Mouse (Mus musculus) kidney, adult 11 months (tissue): ENCODE measurements around the gene Nnat.
"Not testable (repeated sequence)": the region's sequence is repeated elsewhere in the genome, so short reads cannot be mapped to it uniquely, and the experiment has no call there.

ENCODE experiments used
- DNase-seq: peaks from one replicate; pipeline ENCODE4 v3.0.0; 2022

Gene Nnat

DNA sequence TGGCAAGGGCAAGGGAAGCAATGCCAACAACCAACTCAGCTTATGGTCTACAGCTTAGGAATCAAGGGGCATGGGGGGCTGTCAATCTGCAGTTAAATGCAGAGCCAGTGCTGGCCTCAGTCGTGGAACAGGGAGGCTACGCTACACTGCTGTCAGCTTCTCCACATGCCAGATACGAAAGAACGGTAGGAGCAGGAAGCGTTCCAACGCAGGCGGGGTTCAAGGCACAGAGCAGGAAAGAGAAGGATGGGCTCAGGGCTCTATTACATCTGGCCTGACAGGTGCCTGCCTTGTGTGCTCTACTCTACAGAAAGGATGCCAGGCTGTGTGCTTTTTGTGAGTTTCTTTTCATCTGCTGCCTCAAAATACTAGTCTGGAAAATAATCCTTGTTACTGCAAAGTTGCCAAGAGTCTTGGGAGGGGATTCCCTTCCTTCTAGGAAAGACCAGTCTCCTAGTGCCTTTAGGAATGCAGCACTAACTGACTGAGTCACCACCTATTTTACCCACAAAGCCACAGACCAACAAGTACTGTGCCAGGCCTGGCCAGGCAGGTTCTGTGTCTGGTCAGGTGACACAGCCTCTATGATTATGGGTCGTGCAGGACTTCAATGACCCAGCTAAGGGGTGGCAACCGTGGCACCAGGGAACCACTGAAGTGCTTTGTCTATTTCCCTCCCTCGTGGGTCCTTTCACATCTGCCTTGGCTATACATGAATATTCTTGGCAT, 7.6 kb upstream of the Nnat start:
- DNase-seq = peak; percentile 53

DNA sequence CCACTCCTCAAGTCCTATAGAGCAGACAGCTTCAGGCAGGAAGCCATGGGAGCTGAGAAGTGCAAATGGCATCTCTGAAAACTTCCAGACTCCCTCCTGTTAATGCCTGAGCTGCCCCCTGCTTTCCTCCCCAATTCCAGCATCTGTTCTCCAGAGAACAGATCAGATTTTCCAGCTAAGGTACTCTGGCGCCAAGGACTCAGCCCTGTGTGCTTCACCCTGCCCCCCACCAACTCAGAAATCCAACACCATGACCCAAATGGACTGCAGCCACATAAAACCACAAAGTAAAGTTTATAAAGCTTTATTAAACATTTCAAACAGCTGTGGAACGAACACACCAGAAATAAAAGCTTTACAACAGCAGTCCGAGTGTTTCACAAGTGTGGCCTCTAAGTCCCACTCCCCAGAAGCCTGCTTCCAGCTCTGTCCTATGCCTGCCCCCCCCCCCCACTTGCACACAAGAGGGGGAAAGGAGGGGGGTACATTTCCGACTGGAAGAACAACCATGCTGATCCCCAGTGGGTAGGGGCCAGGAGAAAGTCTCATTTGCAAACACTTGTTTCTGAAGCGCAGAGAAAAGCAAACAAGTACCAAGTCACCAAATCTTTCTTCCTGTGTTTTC, 3.7 kb upstream of the Nnat start:
- no peak for DNase-seq

DNA sequence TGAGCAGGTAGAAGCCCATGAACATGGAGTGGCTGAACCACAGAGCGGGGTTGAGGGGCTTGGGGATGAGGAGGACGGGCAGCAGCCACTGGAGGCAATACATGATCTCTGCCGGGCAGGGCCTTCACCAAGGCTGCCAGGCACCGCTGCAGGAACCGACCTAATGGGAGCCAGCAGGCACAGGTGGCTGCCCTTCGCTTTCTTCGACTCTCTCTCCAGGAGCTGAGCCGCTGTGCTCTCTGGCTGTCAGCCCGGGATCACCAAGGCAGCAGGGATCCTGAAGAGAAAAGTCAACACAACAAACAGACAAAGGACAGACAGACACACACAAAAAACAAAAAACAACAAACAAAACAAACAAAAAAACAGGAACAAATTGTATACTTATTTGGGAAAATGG, 1.8 kb upstream of the Nnat start:
- no peak for DNase-seq

DNA sequence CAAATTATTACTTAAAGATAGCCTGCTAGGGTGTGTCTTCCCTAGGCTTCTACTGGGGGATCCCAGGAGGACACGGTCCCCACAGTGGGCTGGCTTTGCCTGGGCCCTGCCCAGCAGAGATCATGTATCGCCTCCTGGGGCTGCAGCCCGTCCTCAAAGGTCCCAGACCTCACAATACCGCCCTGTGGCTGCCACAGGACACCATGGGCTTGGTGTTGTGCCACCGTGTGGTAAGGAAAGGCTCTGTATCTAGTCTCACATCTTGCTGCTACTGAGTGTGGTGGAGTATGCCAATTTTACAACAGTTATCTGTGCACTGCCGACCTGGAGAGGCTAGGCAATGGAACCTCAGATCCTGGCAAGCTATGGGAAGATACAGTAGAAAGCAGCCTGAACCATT, 1.4 kb upstream of the Nnat start:
- DNase-seq = no peak

DNA sequence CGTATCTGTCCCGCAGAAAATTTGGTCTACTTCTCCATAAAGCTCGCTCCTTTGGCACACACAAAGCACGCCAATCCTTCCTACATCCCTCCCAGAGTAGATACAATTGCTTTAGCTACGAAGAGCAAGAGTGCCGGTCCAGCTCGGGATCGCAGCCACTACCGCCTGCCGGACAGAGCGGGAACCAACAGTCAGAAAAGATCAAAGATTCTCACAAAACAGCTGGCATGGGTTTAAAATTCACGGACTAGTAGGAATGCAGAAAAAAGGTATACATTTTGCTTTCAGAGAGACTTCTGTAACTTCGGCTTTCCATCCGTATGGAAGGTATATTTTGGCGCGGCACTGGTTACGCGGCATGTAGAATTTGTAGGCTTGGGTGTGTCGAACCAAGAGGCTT, 438 bp upstream of the Nnat start:
- DNase-seq = no peak

DNA sequence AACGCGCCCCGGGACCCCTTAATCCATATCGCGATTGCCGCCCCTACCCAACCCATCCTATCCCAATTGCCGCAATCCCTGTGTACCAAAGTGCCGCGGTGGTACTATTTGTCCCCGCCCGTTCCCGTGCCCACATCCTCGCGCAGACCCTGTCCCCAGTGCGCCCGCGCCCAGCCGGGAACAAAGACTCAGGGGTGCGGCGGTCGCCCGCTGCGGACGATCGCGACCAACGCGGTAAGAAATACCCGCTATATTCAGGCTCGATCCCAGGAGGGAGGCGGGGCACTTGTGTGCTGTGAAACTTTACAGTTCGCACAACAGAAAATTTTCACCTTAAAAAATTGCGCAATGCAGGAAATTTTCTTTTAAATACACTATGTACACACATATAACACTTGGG, 424 bp downstream of the Nnat start:
- DNase-seq = no peak

DNA sequence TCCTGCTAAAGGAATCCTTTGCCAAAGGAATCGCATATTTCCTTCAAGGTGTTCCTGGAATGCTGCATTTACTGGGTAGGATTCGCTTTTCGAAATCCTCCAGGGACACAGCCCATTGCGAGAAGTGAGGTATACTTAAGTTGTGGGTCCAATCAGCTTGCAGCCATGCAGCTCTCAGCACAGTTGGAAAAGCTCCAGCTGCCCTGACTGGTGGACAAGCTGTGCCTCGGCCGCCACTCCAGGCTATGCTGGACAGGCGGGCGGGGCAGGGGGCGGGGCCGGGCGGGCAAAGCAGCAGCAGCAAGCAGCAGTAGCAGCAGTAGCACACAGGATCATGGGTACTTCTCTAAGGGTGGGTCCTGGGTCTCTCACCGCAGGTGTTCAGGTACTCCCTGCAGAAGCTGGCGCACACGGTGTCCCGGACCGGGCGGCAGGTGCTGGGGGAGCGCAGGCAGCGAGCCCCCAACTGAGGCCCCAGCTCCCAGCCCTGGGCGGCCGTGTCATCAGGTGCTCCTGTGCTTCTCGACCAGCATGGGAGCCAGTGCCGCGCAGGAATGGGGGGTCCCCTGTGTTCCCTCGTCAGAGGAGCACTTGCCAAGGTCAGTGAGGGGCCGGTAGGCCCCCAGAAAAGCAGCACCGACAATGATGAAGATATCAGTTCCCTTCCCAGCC, 1.4 kb downstream of the Nnat start:
- DNase-seq = peak; percentile 90

DNA sequence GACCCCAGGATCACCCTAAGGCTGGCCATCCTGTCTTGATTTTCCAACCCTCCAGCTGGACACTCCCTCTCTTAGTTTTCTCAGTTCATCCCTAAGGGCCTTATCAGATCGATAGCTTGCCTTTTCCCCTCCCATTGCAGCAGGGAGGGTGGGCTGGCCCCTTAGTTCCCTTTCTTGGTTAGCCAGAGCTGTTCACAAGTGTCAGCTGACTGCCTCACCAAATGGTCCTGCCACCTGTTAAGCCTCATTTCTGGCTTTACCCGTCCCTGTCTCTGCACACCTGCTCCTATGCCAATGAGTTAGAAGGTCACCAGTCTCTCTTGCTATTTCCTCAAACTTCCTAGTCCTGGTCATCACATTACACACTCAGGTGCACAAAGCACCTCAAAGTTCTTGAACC, 3.2 kb downstream of the Nnat start:
- DNase-seq = no peak

DNA sequence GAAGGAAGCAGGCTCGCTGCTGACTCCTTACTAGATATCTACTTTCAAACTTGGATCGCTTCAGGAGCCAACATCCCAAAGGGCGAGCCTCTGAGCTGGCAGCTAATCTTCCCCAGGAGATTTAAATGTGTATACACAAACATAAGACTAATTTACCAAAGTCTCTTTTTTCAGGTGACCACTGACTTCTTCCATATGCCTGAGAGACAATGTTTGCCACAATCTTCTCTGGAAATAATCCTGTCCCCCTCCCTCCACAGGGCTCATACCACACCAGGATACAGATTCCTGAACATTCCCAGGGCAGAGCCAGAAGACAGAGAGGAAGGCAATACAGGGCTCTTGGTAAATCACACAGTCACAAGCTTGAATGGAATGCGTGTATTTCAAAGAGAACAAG, 4.8 kb downstream of the Nnat start:
- no peak for DNase-seq

DNA sequence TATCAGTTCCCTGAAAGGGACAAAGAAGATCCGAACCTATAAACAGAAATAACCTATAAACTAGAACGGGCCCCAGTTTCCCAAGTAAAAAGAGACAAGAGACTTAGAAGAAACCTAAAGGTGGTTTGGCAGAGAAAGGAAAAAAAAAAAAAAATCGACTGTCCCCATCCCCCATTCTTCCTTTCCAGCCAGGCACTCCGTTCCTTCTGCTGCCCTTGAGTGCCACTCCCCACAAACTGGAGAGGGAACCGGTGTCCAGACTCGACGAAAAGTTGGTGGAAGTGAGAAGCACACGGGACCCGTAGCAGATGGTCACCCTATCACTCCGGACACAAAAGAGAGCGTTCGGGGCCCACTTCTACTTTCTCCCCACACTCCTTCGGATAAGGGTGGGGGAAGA, 5.6 kb downstream of the Nnat start:
- DNase-seq = no peak

DNA sequence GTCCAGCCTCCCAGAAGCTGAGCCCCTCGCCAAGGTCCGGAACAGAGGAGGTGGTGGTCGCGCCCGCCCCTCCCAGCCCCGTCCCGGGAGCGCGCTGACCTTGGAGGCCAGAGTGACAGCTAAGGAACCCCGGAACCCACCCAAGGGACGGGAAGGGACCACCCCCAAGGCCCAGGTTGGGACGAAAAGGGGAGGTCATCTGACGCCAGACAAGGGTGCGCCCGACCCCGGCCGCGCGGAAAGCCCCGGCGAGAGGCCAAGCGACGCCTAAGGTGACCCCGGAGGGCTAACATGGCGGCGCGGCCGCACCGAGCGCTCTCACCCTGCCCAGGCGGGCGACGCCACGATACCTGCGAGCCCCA, 6.0 kb downstream of the Nnat start:
- DNase-seq = no peak

DNA sequence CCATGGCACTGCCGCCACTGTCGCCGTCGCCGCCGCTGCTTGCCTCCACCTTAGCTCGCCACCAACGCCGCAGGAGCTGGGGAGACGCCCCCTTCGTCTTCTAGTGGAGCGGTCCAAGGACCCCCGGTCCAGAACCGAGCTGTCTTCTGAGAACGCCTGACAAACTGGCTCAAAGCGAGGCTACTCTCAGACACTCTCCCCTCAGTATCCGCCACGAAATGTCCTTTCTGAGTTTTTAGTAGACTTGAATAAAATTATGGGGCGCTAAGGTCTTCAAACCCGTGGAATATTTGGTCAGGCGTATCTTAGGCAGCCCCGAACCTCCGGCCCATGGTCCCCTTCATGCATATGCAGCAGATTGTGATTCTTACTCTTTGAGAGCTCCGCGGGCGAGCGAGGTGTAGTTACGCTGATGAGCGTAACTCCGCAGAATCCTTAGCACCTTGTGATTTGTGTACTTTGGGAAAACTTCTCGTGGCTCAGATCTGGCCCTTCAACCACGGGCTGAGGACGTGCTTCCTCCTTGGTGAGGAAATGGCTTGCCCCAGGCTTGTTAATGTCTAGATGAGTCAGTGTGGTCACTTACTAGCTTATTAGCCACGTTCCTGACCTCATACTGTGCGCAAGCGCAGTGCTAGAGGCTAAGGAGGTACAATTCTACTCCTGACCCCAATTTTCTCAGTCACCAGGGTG, 6.5 kb downstream of the Nnat start:
- DNase-seq = peak; percentile 92

DNA sequence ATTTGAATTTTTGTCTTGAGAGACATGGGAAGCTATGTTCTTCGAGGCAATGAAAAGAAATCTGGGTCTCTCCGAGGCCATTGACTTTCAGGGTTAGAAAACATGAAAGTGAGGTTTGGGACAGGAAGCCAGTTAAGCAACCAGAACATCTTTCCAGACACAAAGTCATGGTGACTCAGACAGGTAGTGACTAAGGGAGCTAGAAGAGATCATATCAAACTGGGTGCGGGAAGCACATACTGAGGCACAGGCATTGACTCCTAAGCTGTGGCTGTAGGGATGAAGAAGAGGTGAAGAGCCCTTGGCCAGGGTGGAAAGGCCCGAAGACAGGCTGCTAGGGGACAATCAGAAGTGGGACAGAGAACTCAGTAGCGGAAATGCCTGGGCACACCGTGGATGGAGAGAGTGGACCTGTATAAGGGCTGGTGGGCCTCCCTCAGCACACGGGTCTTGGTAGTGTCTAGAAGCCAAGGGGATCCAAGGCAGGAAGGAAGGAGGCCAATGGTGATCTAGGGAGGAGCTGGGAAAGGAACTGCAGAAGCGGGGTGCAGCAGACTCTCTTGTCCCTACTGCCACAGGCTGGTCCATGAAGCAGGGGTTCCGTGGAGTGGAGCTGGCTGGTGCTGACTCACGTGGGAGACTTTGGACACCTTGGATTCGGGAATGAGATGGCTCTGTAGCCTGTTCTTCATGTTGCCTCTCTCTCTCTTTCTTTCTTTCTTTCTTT, 7.5 kb downstream of the Nnat start:
- no peak for DNase-seq

DNA sequence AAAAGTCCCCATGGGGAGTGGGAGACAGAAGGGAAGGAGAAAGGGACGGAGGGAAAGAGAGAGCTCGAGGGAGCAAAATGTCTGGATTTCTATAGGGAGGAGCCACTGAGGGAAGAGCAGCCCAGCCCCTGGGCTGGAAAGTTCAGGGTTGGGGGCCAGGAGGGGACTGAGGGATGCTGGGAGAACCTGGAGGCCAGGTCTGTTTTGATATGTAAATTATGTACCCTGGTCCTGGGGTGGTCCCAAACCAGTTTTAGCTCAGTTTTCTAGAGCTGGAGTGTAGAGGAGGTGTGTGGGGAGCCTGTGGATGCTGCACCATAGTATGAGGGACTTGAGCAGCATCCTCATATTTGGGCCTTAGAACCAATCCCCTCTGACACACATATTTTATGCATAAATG, 9.0 kb downstream of the Nnat start:
- no peak for DNase-seq

DNA sequence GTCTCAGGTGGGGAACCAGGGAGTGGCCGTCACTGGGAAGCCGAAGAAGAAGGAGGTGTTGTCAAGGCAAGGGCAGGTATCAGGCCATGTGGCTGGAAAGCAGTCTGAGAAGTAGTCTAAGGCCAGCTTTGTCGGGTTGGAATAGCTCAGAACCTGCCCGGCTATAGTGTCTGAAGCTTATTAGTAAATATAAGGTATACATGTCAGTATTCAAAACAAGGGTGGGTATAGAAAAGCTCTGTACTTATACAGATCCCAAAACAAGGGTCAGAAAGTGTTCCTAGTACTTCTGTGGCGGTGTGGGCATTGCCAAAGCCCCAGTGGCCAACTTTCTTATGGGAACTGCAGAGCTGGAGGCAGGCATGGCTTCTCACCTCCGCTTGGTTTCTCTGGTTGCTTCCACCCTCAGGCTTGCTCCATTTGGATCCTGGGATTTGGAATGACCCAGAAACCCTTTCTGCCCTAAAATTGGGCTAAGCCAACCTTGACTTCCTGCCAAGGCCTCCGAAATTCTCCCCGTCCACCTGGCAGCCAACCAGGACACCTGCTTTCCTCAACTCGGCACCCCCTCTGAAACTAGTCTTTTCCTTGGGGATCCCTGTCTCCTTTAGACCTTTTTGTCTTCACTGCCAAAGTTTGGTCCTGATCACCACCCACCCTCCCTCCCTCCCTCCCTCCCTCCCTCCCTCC, 10.1 kb downstream of the Nnat start:
- DNase-seq = no peak

DNA sequence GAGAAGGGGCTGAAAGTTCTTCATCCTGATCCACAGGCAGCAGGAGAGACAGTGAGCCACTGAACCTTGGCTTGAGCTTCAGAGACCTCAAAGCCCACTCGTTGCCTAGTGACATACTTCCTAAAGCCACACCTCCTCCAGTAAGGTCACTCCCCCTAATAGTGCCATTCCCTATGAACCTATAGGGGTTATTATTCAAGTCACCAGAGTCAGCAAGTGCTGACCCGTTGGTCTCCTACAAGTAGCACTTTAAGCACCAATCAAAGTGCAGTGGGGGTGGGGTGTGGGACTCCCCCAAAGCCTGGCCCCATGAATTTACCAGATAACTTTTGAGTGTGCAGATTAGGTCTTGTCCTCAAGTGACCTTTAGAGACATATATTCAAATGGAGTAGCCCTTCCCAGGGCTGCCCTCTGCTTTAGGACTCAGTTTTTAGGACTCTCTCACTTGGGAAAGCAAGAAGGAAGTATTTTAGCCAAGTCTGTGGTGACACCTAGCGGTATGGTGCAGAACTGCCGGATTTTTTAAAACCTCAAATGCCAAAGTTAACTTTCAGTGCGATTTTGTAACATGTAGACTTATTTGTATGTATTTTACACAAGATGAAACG, 11.4 kb downstream of the Nnat start, which contains the start of gene Blcap:
TSS of gene Blcap (minus strand) at position 51 of the 609 bp plus-strand sequence.
- DNase-seq = no peak

DNA sequence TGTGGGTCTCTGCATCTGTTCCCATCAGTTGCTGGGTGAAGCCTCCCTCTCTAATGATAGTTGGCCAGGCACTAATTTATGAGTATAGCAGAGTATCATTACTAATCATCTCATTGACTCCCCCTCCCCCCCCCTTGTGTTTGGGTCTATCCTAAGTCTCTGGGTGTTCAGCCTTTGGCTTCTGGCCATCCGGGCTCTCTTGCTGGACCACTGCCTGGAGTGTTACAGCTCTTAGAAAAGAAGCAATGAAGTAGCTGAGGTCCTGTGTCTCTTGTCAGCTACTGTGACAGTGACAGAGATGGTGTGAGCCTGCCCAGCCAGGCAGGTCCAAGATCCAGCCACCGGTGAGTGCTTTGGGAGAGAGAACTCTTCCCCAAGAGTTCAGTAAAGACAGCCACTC, 12.9 kb downstream of the Nnat start:
- no peak for DNase-seq

DNA sequence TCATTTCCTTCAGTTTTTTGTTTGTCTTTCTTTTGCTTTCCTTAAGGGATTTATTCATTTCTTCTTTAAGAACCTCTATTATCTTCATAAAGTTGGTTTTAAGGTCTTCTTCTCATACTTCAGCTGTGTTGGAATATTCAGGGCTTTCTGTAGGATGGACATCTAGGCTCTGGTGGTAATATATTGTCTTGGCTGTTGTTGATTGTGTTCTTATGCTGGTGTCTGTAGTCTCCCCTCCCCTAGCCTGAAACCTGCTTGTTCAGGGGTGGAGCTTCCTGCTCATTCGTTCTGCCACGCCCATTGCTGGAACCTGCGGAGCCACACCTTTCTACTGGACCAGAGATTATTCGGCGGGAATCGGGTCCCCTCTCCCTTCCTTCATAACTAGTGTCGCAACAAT, 25.5 kb downstream of the Nnat start:
- not testable (repeated sequence) for DNase-seq

DNA sequence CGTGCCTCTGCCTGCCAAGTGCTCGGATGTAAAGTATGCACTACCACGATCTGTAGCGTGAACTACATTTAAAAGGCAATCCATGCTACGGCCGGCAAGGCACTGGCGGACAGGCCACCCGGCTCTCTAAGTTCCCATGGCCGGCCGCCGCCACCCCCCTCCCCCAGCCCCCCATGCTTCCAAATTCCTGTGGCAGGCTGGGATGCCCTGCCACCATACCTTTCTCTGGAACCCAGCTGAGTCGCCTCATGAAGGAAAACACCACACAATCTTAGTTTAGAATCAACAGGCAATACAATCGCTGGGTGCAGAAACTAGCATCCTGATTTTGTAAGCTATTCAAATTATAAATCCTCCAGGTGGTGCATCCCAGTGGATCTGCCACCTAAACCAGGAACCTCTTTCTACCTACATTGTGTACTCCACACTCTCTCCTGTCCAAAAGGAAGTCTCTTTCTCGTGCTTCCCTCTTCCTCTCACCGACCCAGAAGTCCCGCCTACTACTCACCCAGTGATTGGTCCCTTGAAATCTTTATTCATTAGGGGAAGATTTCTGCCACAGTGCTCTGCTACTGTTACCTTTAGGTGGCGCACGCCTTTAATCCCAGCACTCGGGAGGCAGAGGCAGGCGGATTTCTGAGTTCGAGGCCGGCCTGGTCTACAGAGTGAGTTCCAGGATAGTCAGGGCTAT, 37.1 kb downstream of the Nnat start:
- no peak for DNase-seq

DNA sequence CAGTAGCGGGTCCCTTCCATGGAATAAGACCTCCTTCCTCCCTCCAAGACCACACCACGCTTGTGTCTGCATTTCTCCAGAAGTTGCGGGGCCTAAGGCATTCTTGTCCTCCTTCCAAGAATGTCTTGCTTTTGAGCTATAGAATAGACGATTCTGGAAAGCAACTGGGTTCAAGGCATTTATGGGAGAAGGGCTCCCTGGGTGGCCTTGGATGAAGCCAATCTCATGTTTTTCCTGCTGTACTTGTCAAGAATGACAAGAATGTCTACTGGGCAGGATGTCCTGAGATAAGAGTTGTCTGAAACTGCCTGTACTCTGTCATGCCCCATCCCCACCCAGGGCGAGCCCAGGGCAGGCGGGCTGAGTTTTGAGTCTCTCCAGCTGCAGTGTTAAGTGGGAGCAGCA, 41.6 kb downstream of the Nnat start:
- peak; percentile 13 for DNase-seq

DNA sequence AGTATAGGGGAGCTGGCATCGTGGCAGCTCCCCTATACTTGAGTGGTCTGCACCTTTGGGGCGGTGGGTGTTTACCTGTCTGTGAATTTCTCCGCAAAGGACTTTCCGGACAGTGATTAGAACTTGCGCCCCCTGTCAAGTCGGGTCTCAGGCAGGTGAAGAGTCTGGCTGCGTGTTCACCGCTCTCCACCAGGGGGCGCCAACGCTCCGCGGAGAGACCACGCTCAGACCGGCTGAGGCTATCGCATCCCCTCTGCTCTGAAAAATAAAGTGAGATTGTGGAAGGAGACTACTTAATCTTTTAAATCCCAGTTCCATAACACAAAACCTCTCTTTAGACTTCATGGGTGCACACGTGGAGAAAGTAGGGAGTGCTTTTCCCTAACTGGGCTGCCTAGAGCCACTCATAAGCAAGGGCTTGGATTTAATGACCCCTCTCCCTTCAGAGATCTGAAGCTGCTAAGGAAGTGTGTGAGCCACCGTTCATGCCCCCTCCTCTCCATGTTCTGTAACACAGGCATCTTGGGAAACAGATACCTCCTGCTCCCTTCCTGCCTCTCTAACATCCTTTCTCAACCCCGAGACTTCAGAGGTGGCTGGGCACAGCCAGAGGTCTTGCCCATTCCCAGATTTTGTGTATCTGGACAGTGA, 45.3 kb downstream of the Nnat start:
- peak; percentile 38 for DNase-seq
